Mouse (Mus musculus): ENCODE measurements around the gene Ltb4r1. TPM values are rescaled to one million over a fixed set of nuclear protein-coding genes. Genes with fewer than 3 reads are reported as not detected.
"Not testable (repeated sequence)": the region's sequence is repeated elsewhere in the genome, so short reads cannot be mapped to it uniquely, and the experiment has no call there.

The Ltb4r1 gene
- polyA plus RNA-seq, 1 experiment from 2014 or later: not detected

DNA sequence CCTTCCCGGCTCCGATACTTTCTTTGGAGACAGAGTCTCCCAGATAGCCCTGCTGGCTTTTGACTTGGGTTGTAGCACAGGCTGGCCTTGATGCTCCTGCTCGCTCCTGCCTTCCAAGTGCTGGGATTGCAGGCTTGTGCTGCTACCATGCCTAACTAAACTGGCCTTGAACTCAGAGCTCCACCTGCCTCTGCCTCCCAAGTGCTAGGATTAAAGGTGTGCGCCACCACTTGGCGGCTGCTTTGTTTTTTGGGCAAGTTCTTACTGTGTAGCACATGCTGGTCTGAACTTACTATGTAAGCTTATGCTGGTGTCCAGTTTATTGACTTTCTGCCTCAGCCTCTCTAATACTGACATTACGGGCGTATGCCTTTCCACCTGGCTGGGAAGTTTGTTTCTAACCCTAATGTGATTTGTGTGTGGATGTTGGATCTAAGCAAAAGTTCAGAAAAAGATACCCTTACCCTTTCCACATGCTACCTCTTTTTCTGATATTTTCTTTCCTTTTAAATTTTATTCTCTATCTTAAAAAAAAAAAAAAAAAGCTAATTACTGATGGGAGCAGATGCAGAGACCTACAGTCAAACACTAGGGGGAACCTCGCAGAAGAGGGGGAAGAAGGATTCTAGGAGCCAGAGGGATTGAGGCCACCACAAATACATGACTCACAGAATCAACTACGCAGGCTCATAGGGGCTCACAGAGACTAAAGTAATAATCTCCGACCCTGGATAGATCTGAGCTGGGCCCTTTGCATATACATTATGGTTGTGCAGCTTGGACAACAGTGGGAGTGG is 18.5 kb upstream of the Ltb4r1 start:
- H3K27me3 ChIP-seq: no peaks in the 10 kb centered on the region
- H3K4me1 ChIP-seq: peaks cover 35% of the 10 kb centered on the region
- no peaks in the 10 kb centered on the region for H3K9me3 ChIP-seq
- no peak for ATAC-seq (replicated peaks)
- H3K36me3 ChIP-seq: peaks cover 39% of the 10 kb centered on the region
- no peak overlapping the region for H3K9ac ChIP-seq (replicated peaks)
- 91% methylated on average over 10 of the region's 10 CpGs for WGBS
- H3K4me2 ChIP-seq (replicated peaks): peak overlapping the region; percentile 96
- H3K4me3 ChIP-seq: peak overlapping the region; percentile 75
- H3K27ac ChIP-seq (replicated peaks): no peak overlapping the region

GRCm38 (mm10) chr14:55757566-55757965 is 8.2 kb upstream of the Ltb4r1 start:
- H3K27me3 ChIP-seq: peaks cover 13% of the 10 kb centered on the region
- H3K4me2 ChIP-seq (replicated peaks): no peak overlapping the region
- H3K4me3 ChIP-seq: no peak overlapping the region
- no peaks in the 10 kb centered on the region for H3K9me3 ChIP-seq
- H3K4me1 ChIP-seq: peaks cover 10% of the 10 kb centered on the region
- WGBS: 88% methylated on average over 6 of the region's 6 CpGs
- peaks cover 37% of the 10 kb centered on the region for H3K36me3 ChIP-seq
- no peak overlapping the region for H3K27ac ChIP-seq (replicated peaks)
- no peak overlapping the region for H3K9ac ChIP-seq (replicated peaks)
- ATAC-seq (replicated peaks): no peak

DNA sequence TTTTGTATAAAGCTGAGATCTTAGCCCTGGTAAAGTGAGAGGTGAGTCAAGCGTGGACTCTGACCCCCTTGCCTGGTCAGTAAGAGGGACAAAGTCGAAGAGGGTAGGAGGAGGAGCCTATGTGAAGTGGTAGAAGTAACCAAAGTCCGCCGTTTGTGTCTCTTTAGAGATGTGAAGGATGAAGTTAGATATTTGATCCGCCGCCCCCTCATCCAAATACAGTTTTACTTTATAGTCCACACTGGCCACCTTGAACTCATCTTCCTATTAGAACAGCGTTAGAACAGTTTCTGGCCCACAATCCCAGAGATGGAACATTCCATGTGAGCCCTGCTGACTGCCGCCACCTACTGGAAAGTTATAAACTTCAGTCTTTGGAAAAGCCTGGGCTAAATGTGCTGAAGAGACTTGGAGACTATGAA is 7.4 kb upstream of the Ltb4r1 start, which contains the start of gene Cideb:
Cideb (minus strand) TSS at position 96 of the 422 bp plus-strand sequence.
- Histone ChIP-seq H3K4me3 (no peak within 1 kb of the TSS), H3K9me3 (no peaks in the 10 kb centered on the region), H3K4me1 (peaks cover 14% of the 10 kb centered on the region), H3K27me3 (peaks cover 20% of the 10 kb centered on the region), H3K27ac (replicated peaks) (no peak within 1 kb of the TSS), H3K36me3 (peaks cover 29% of the 10 kb centered on the region), H3K9ac (replicated peaks) (no peak within 1 kb of the TSS), H3K4me2 (replicated peaks) (peak within 1 kb of the TSS; percentile 8; the same call in 1 of the 2 replicates)
- no peak for ATAC-seq (replicated peaks)
- 20% methylated on average over 8 of the region's 8 CpGs for WGBS

DNA sequence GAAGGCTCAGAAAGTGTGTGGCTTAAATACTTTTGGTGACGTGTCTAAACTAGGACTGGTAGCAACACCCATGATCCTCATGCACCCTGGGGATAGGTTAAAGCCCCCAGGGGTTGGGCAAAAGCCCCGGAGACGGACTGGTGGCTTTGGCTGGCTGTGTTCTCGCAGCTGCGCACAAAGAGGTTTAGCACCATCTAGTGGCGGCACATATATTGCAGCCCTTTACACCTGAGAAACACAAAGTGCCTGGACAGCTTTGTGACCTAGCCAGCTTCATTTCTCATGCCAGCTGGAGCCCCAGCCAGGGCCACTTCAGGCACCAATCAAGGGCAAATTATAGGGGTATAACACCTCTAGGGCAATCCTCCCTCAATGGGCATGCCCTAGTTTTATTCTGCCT is 5.6 kb upstream of the Ltb4r1 start:
- WGBS: 1% methylated on average over 6 of the region's 6 CpGs
- peaks cover 11% of the 10 kb centered on the region for H3K36me3 ChIP-seq
- H3K9me3 ChIP-seq; ATAC-seq (replicated peaks); H3K9ac ChIP-seq (replicated peaks); H3K27ac ChIP-seq (replicated peaks); H3K4me3 ChIP-seq: not testable (repeated sequence)
- peaks cover 14% of the 10 kb centered on the region for H3K4me1 ChIP-seq
- peaks cover 36% of the 10 kb centered on the region for H3K27me3 ChIP-seq
- peak overlapping the region; percentile 19 for H3K4me2 ChIP-seq (replicated peaks)

GRCm38 (mm10) chr14:55761163-55761562 is 4.6 kb upstream of the Ltb4r1 start, which contains the start of gene Ltb4r2:
Gene Ltb4r2, plus strand, starts transcription at chr14:55761428.
- WGBS: 76% methylated on average over 6 of the region's 6 CpGs

DNA sequence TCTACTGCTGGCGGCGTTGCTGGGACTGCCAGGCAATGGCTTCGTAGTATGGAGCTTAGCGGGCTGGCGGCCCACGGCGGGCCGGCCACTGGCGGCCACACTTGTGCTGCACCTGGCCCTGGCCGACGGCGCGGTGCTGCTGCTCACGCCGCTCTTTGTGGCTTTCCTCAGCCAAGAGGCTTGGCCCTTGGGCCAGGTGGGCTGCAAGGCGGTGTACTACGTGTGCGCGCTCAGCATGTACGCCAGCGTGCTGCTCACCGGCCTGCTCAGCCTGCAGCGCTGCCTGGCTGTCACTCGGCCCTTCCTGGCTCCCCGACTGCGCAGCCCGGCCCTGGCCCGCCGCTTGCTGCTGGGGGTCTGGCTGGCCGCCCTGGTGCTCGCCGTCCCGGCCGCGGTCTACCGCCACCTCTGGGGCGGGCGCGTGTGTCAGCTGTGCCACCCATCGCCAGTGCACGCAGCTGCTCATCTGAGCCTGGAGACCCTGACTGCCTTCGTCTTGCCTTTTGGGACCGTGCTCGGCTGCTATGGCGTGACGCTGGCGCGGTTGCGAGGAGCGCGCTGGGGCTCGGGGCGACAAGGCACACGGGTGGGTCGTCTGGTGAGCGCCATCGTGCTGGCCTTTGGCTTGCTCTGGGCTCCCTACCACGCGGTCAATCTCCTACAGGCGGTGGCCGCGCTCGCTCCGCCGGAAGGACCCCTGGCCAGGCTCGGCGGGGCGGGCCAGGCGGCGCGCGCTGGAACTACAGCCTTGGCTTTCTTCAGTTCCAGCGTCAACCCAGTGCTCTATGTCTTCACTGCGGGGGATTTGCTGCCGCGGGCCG is 3.6 kb upstream of the Ltb4r1 start:
- peaks cover 48% of the 10 kb centered on the region for H3K27me3 ChIP-seq
- peaks cover 14% of the 10 kb centered on the region for H3K4me1 ChIP-seq
- no peaks in the 10 kb centered on the region for H3K9me3 ChIP-seq
- H3K4me2 ChIP-seq (replicated peaks): peak overlapping the region; percentile 93
- H3K27ac ChIP-seq (replicated peaks): peak overlapping the region; percentile 51
- peak; percentile 80 for ATAC-seq (replicated peaks)
- under 1% methylated on average over 77 of the region's 77 CpGs for WGBS
- peak overlapping the region; percentile 59 for H3K4me3 ChIP-seq
- H3K9ac ChIP-seq (replicated peaks): peak overlapping the region; percentile 66
- no peaks in the 10 kb centered on the region for H3K36me3 ChIP-seq

More at GRCm38 (mm10) chr14:55761163-55761562, 4.6 kb upstream of the Ltb4r1 start, which contains the start of gene Ltb4r2:
- Histone ChIP-seq H3K36me3 (peaks cover 1% of the 10 kb centered on the region; the same call in 1 of the 2 replicates), H3K9ac (replicated peaks) (peak within 1 kb of the TSS; percentile 66), H3K27me3 (peaks cover 41% of the 10 kb centered on the region), H3K4me3 (peak within 1 kb of the TSS; percentile 59), H3K27ac (replicated peaks) (peak within 1 kb of the TSS; percentile 51), H3K9me3 (no peaks in the 10 kb centered on the region), H3K4me2 (replicated peaks) (peak within 1 kb of the TSS; percentile 93), H3K4me1 (peaks cover 14% of the 10 kb centered on the region)
- ATAC-seq (replicated peaks): no peak

GRCm38 (mm10) chr14:55763166-55763565 is 2.6 kb upstream of the Ltb4r1 start:
- H3K9ac ChIP-seq (replicated peaks): no peak overlapping the region
- H3K4me3 ChIP-seq: no peak overlapping the region
- no peaks in the 10 kb centered on the region for H3K9me3 ChIP-seq
- 63% methylated on average over 7 of the region's 7 CpGs for WGBS
- H3K36me3 ChIP-seq: no peaks in the 10 kb centered on the region
- no peak overlapping the region for H3K27ac ChIP-seq (replicated peaks)
- ATAC-seq (replicated peaks): no peak
- H3K27me3 ChIP-seq: peaks cover 52% of the 10 kb centered on the region
- H3K4me1 ChIP-seq: peaks cover 14% of the 10 kb centered on the region
- H3K4me2 ChIP-seq (replicated peaks): no peak overlapping the region

DNA sequence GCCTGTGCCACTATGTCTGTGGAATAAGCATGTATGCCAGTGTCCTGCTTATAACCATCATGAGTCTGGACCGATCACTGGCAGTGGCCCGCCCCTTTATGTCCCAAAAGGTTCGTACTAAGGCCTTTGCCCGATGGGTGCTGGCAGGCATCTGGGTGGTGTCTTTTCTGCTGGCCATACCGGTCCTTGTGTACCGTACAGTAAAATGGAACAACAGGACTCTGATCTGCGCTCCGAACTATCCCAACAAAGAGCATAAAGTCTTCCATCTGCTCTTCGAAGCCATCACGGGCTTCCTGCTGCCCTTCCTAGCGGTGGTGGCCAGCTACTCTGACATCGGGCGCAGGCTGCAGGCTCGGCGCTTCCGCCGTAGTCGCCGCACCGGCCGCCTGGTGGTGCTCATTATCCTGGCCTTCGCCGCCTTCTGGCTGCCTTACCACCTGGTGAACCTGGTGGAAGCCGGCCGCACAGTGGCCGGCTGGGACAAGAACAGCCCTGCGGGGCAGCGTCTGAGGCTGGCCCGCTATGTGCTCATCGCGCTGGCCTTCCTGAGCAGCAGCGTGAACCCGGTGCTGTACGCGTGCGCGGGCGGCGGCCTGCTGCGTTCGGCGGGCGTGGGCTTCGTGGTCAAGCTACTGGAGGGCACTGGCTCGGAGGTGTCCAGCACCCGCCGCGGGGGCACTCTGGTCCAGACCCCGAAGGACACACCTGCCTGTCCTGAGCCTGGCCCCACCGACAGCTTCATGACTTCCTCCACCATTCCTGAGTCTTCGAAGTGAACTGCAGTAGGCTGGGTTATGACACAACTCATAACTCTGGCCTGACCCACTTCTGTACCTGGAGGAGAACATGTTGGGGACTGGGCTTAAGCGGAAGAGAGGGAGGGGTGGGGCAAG is 2.0 kb downstream of the Ltb4r1 start:
- no peak overlapping the region for H3K27ac ChIP-seq (replicated peaks)
- H3K4me1 ChIP-seq: peaks cover 2% of the 10 kb centered on the region
- no peaks in the 10 kb centered on the region for H3K9me3 ChIP-seq
- H3K36me3 ChIP-seq: no peaks in the 10 kb centered on the region
- ATAC-seq (replicated peaks): peak; percentile 53
- H3K4me2 ChIP-seq (replicated peaks): peak overlapping the region; percentile 82
- H3K9ac ChIP-seq (replicated peaks): peak overlapping the region; percentile 56
- WGBS: 11% methylated on average over 52 of the region's 52 CpGs
- peaks cover 38% of the 10 kb centered on the region for H3K27me3 ChIP-seq
- peak overlapping the region; percentile 46 for H3K4me3 ChIP-seq

DNA sequence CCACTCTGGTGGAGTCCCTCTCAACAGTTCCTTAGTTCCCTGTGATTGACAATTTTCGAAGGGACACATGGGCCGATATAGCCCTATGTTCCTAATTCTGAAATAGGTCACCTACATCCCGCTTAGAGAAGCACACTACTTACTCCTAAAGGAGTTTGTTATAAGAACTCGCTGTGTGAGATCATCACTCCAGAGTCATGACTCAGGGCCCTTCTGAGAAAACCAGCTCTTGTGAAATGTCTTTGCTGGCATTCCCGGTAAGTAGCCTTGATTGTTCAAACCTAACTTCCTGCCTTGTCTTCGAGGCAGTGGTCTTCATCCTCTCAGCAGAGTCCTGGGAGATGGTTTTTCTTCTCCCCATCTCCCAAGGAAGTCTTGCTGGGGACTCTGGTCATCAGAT is 2.8 kb downstream of the Ltb4r1 start:
- H3K9me3 ChIP-seq: no peaks in the 10 kb centered on the region
- no peaks in the 10 kb centered on the region; the same call in none of the 2 replicates for H3K4me1 ChIP-seq
- H3K4me3 ChIP-seq: no peak overlapping the region
- H3K9ac ChIP-seq (replicated peaks): no peak overlapping the region
- ATAC-seq (replicated peaks): no peak
- no peak overlapping the region for H3K4me2 ChIP-seq (replicated peaks)
- H3K36me3 ChIP-seq: no peaks in the 10 kb centered on the region
- peaks cover 30% of the 10 kb centered on the region for H3K27me3 ChIP-seq
- H3K27ac ChIP-seq (replicated peaks): no peak overlapping the region
- WGBS: 88% methylated on average over 6 of the region's 6 CpGs

GRCm38 (mm10) chr14:55769087-55769703 is 3.4 kb downstream of the Ltb4r1 start:
- peaks cover 24% of the 10 kb centered on the region for H3K27me3 ChIP-seq
- no peak overlapping the region for H3K4me2 ChIP-seq (replicated peaks)
- H3K4me3 ChIP-seq: no peak overlapping the region

GRCm38 (mm10) chr14:55776711-55777110 is 10.9 kb downstream of the Ltb4r1 start:
- no peak for ATAC-seq (replicated peaks)
- no peaks in the 10 kb centered on the region for H3K36me3 ChIP-seq
- H3K4me2 ChIP-seq (replicated peaks): no peak overlapping the region
- no peak overlapping the region for H3K27ac ChIP-seq (replicated peaks)
- no peak overlapping the region for H3K4me3 ChIP-seq
- H3K9ac ChIP-seq (replicated peaks): no peak overlapping the region
- H3K4me1 ChIP-seq: no peaks in the 10 kb centered on the region
- H3K9me3 ChIP-seq: no peaks in the 10 kb centered on the region
- 81% methylated on average over 7 of the region's 7 CpGs for WGBS
- peaks cover 4% of the 10 kb centered on the region for H3K27me3 ChIP-seq

More at GRCm38 (mm10) chr14:55769087-55769703, 3.4 kb downstream of the Ltb4r1 start:
- no peaks in the 10 kb centered on the region for H3K36me3 ChIP-seq
- H3K4me1 ChIP-seq: no peaks in the 10 kb centered on the region; the same call in none of the 2 replicates
- ATAC-seq (replicated peaks): no peak
- H3K27ac ChIP-seq (replicated peaks): no peak overlapping the region
- WGBS: 73% methylated on average over 16 of the region's 16 CpGs
- H3K9me3 ChIP-seq: no peaks in the 10 kb centered on the region
- H3K9ac ChIP-seq (replicated peaks): no peak overlapping the region
